Mouse (Mus musculus): ENCODE measurements around the gene Pla2g4c.

DNA sequence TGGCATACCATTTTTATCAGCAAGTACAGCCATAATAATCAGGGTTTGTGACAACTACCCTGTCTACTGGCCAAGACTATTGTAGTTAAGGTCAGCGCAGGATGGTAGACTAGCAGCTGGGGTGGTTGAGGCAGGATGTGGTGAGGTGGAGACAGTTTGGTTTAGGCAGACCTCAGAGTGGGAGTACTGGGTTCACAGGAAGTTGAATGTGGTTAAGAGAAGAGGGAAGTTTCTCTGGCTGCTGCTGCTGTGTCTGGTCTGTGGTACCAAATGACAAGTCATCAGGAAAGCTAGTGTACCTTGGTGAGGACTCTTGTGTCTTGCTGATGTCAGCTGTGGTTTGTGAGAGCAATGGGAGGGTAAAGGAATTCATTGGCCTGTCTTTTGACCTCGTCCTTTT, 21.7 kb upstream of the Pla2g4c start:
- no peak for TF ChIP-seq CTCF (IDR thresholded peaks at IDR 0.05; ENCODE audit: low read depth, low read length)
- no peak for TF ChIP-seq POLR2A (IDR thresholded peaks at IDR 0.05; ENCODE audit: extremely low read depth, insufficient read depth, low read length)

Data from liver, adult 2 months (tissue).